Mouse (Mus musculus) forebrain, embryonic 14.5 days (tissue): ENCODE results near the gene Egr2. TPM values are rescaled to one million over a fixed set of nuclear protein-coding genes. Genes with fewer than 3 reads are reported as not detected.

Source experiments
- ATAC-seq: fragments of 200-750 bp; cut with Nextera tagmentation; 2 replicates; pipeline ENCODE4 v1.8.0; 2017; ENCODE audit warnings: mild to moderate bottlenecking, moderate library complexity
- DNase-seq: peaks from one replicate; pipeline ENCODE4 v3.0.0-alpha.2; 2015; ENCODE audit warnings: low spot score
- H3K27ac ChIP-seq: fragments of 300-500 bp; sonication (generic); 2 replicates; pipeline ENCODE4 v1.5.1; 2014; ENCODE audit warnings: low read depth, mild to moderate bottlenecking, control low read depth, low read length, moderate library complexity
- H3K27me3 ChIP-seq: fragments of 300-500 bp; sonication (generic); replicated peaks from 2 replicates; pipeline ENCODE4 v1.6.1; 2014; ENCODE audit warnings: low read length, control low read depth, mixed read lengths; ENCODE audit not compliant: control insufficient read depth, insufficient read depth
- H3K36me3 ChIP-seq: fragments of 300-500 bp; sonication (generic); 2 replicates; pipeline ENCODE4 v1.6.1; 2014; ENCODE audit warnings: low read length, control low read depth; ENCODE audit not compliant: control insufficient read depth, insufficient read depth
- H3K4me1 ChIP-seq: fragments of 300-500 bp; sonication (generic); 2 replicates; pipeline ENCODE4 v1.6.1; 2014; ENCODE audit warnings: antibody characterized with exemption, low read length, control low read depth; ENCODE audit not compliant: control insufficient read depth, insufficient read depth
- H3K4me2 ChIP-seq: fragments of 300-500 bp; sonication (generic); 2 replicates; pipeline ENCODE4 v1.6.1; 2014; ENCODE audit warnings: mild to moderate bottlenecking, control low read depth, low read length
- H3K4me3 ChIP-seq: fragments of 300-500 bp; sonication (generic); 2 replicates; pipeline ENCODE4 v1.5.1; 2014; ENCODE audit warnings: low read depth, low read length, control low read depth
- H3K9ac ChIP-seq: fragments of 300-500 bp; sonication (generic); 2 replicates; pipeline ENCODE4 v1.6.1; 2014; ENCODE audit warnings: mild to moderate bottlenecking, low read length, control low read depth, moderate library complexity
- H3K9me3 ChIP-seq: fragments of 300-500 bp; sonication (generic); replicated peaks from 2 replicates; pipeline ENCODE4 v1.6.1; 2016; ENCODE audit warnings: low read length, control low read depth, mixed read lengths; ENCODE audit not compliant: control insufficient read depth
- WGBS: fragments of 180-500 bp; shearing (Covaris S2); extraction: QIAGEN DNeasy Blood & Tissue Kit; methylation state at CpG from one replicate; pipeline ENCODE4 v1.1.7; 2014; 5-methylcytosine and 5-hydroxymethylcytosine counted together
- polyA plus RNA-seq: library from polyadenylated mRNA; unstranded; fragments of >200 nt; fragmentation: Nextera tagmentation; extraction: Ambion mirVana; gene quantifications from 2 replicates; pipeline ENCODE4 v1.2.1, GENCODE M21; 2014

Gene Egr2
- polyA plus RNA-seq, 1 experiment from 2014 or later = 0.08 TPM

- Histone ChIP-seq H3K4me1 (peaks cover 11% of the 10 kb centered on the region; the same call in 1 of the 2 replicates), H3K36me3 (no peaks in the 10 kb centered on the region), H3K9ac (peak overlapping the region; percentile 37; the same call in 1 of the 2 replicates), H3K4me3 (peak overlapping the region; percentile 51), H3K4me2 (peak overlapping the region; percentile 82), H3K9me3 (no peaks in the 10 kb centered on the region), H3K27me3 (peaks cover 97% of the 10 kb centered on the region), H3K27ac (no peak overlapping the region)
- ATAC-seq = peak; percentile 46
- DNase-seq = peak; percentile 65
- under 1% methylated on average over 35 of the region's 35 CpGs for WGBS
Observed at GRCm38 (mm10) chr10:67535972-67536371, 697 bp downstream of the Egr2 start.

- WGBS = under 1% methylated on average over 20 of the region's 32 CpGs
- no peaks in the 10 kb centered on the region for H3K36me3 ChIP-seq
- DNase-seq (peak; percentile 33), ATAC-seq (peak; percentile 40)
- H3K27me3 ChIP-seq = peaks cover 98% of the 10 kb centered on the region
- peak overlapping the region; percentile 35; the same call in 1 of the 2 replicates for H3K9ac ChIP-seq
- H3K27ac ChIP-seq = no peak overlapping the region
- peaks cover 11% of the 10 kb centered on the region; the same call in 1 of the 2 replicates for H3K4me1 ChIP-seq
- H3K4me3 ChIP-seq = peak overlapping the region; percentile 51
- H3K4me2 ChIP-seq = peak overlapping the region; percentile 82
- H3K9me3 ChIP-seq = no peaks in the 10 kb centered on the region
Observed at GRCm38 (mm10) chr10:67536621-67537141, 1.4 kb downstream of the Egr2 start.

GRCm38 (mm10) chr10:67537151-67537994, 2.1 kb downstream of the Egr2 start:
- peak overlapping the region; percentile 48 for H3K9ac ChIP-seq
- WGBS = under 1% methylated on average over 51 of the region's 51 CpGs
- peaks cover 97% of the 10 kb centered on the region for H3K27me3 ChIP-seq
- no peak overlapping the region for H3K27ac ChIP-seq
- ATAC-seq = peak; percentile 88
- peak overlapping the region; percentile 82 for H3K4me2 ChIP-seq
- no peaks in the 10 kb centered on the region for H3K36me3 ChIP-seq
- H3K4me3 ChIP-seq = peak overlapping the region; percentile 51
- no peaks in the 10 kb centered on the region for H3K9me3 ChIP-seq
- peaks cover 11% of the 10 kb centered on the region; the same call in 1 of the 2 replicates for H3K4me1 ChIP-seq
- DNase-seq = peak; percentile 93

- H3K9me3 ChIP-seq = no peaks in the 10 kb centered on the region
- H3K9ac ChIP-seq = no peak overlapping the region
- DNase-seq (no peak), ATAC-seq (no peak)
- H3K4me3 ChIP-seq = peak overlapping the region; percentile 51
- H3K36me3 ChIP-seq = no peaks in the 10 kb centered on the region
- WGBS = 1% methylated on average over 19 of the region's 19 CpGs
- peaks cover 92% of the 10 kb centered on the region for H3K27me3 ChIP-seq
- H3K4me1 ChIP-seq = peaks cover 11% of the 10 kb centered on the region; the same call in 1 of the 2 replicates
- H3K4me2 ChIP-seq = peak overlapping the region; percentile 82
- H3K27ac ChIP-seq = no peak overlapping the region
Observed at GRCm38 (mm10) chr10:67538106-67538505, 2.8 kb downstream of the Egr2 start.

GRCm38 (mm10) chr10:67538585-67539400, 3.5 kb downstream of the Egr2 start:
- DNase-seq = no peak
- no peak overlapping the region for H3K9ac ChIP-seq
- H3K4me1 ChIP-seq = peaks cover 11% of the 10 kb centered on the region; the same call in 1 of the 2 replicates
- no peak for ATAC-seq
- H3K4me3 ChIP-seq = peak overlapping the region; percentile 51
- no peak overlapping the region for H3K27ac ChIP-seq
- peak overlapping the region; percentile 82 for H3K4me2 ChIP-seq
- no peaks in the 10 kb centered on the region for H3K36me3 ChIP-seq
- H3K27me3 ChIP-seq = peaks cover 85% of the 10 kb centered on the region
- no peaks in the 10 kb centered on the region for H3K9me3 ChIP-seq
- WGBS = 1% methylated on average over 50 of the region's 50 CpGs

- peak overlapping the region; percentile 51; the same call in 1 of the 2 replicates for H3K4me3 ChIP-seq
Observed at GRCm38 (mm10) chr10:67539401-67539730, 4.1 kb downstream of the Egr2 start.

GRCm38 (mm10) chr10:67540591-67540990, 5.3 kb downstream of the Egr2 start:
- 9% methylated on average over 19 of the region's 19 CpGs for WGBS
- H3K36me3 ChIP-seq = peaks cover 2% of the 10 kb centered on the region; the same call in 1 of the 2 replicates
- H3K4me2 ChIP-seq = no peak overlapping the region
- DNase-seq = no peak
- H3K4me1 ChIP-seq = peaks cover 9% of the 10 kb centered on the region; the same call in 1 of the 2 replicates
- no peak overlapping the region for H3K9ac ChIP-seq
- no peak overlapping the region for H3K4me3 ChIP-seq
- H3K27ac ChIP-seq = no peak overlapping the region
- ATAC-seq = no peak
- peaks cover 68% of the 10 kb centered on the region for H3K27me3 ChIP-seq
- no peaks in the 10 kb centered on the region for H3K9me3 ChIP-seq

More at GRCm38 (mm10) chr10:67539401-67539730, 4.1 kb downstream of the Egr2 start:
- no peak overlapping the region for H3K9ac ChIP-seq
- H3K27ac ChIP-seq = no peak overlapping the region
- DNase-seq (no peak), ATAC-seq (no peak)
- no peaks in the 10 kb centered on the region for H3K9me3 ChIP-seq
- peaks cover under 1% of the 10 kb centered on the region; the same call in 1 of the 2 replicates for H3K36me3 ChIP-seq
- H3K4me2 ChIP-seq = no peak overlapping the region
- H3K4me1 ChIP-seq = peaks cover 11% of the 10 kb centered on the region; the same call in 1 of the 2 replicates
- H3K27me3 ChIP-seq = peaks cover 80% of the 10 kb centered on the region
- WGBS = 25% methylated on average over 6 of the region's 6 CpGs

- Histone ChIP-seq H3K4me3 (peak overlapping the region; percentile 79), H3K36me3 (peaks cover 2% of the 10 kb centered on the region; the same call in 1 of the 2 replicates), H3K9me3 (no peaks in the 10 kb centered on the region), H3K27ac (no peak overlapping the region), H3K4me2 (peak overlapping the region; percentile 98), H3K9ac (peak overlapping the region; percentile 84), H3K27me3 (peaks cover 32% of the 10 kb centered on the region), H3K4me1 (peaks cover 18% of the 10 kb centered on the region)
- DNase-seq (no peak), ATAC-seq (no peak)
- 2% methylated on average over 20 of the region's 20 CpGs for WGBS
Observed at GRCm38 (mm10) chr10:67547850-67548260, 12.6 kb downstream of the Egr2 start.
